Mouse (Mus musculus) midbrain, embryonic 10.5 days (tissue): ENCODE measurements at regions not wholly inside any gene's neighbourhood (a gene's known extent, or its start where the extent isn't known, plus 50 kb on each side); places are given as distances from the start of the nearest gene placed in this dataset.

ENCODE experiments used
- DNase-seq: peaks from one replicate; pipeline ENCODE4 v3.0.0-alpha.2; 2017; ENCODE audit warnings: low spot score
- H3K27ac ChIP-seq: fragments of 300-500 bp; sonication (generic); replicated peaks from 2 replicates; pipeline ENCODE4 v1.5.1; 2016; ENCODE audit warnings: mild to moderate bottlenecking
- H3K27me3 ChIP-seq: fragments of 300-500 bp; sonication (generic); 2 replicates; pipeline ENCODE4 v1.6.1; 2016; ENCODE audit warnings: low read depth, mild to moderate bottlenecking; ENCODE audit not compliant: poor library complexity, severe bottlenecking
- H3K36me3 ChIP-seq: fragments of 300-500 bp; sonication (generic); 2 replicates; pipeline ENCODE4 v1.6.1; 2016; ENCODE audit warnings: mild to moderate bottlenecking, moderate library complexity
- H3K4me1 ChIP-seq: fragments of 300-500 bp; sonication (generic); 2 replicates; pipeline ENCODE4 v1.6.1; 2016
- H3K4me3 ChIP-seq: fragments of 300-500 bp; sonication (generic); 2 replicates; pipeline ENCODE4 v1.5.1; 2016; ENCODE audit warnings: mild to moderate bottlenecking, moderate library complexity
- H3K9me3 ChIP-seq: fragments of 300-500 bp; sonication (generic); replicated peaks from 2 replicates; pipeline ENCODE4 v1.6.1; 2016; ENCODE audit warnings: mild to moderate bottlenecking
- WGBS: fragments of 180-500 bp; shearing (Covaris S2); methylation state at CpG from one replicate; pipeline ENCODE4 v1.1.7; 2016; 5-methylcytosine and 5-hydroxymethylcytosine counted together

- DNase-seq: no peak
- no peaks in the 10 kb centered on the region for H3K4me1 ChIP-seq
- H3K9me3 ChIP-seq: no peaks in the 10 kb centered on the region
- H3K27me3 ChIP-seq: no peaks in the 10 kb centered on the region
- H3K27ac ChIP-seq: no peak overlapping the region
- H3K36me3 ChIP-seq: no peaks in the 10 kb centered on the region
- H3K4me3 ChIP-seq: no peak overlapping the region
- WGBS: 89% methylated on average over 5 of the region's 5 CpGs
Measured at GRCm38 (mm10) chr15:56202552-56202951, 1274.9 kb downstream of the Slc22a22 start.

- Histone ChIP-seq H3K36me3 (no peaks in the 10 kb centered on the region), H3K27me3 (no peaks in the 10 kb centered on the region), H3K9me3 (no peaks in the 10 kb centered on the region), H3K4me1 (no peaks in the 10 kb centered on the region), H3K27ac (no peak overlapping the region), H3K4me3 (no peak overlapping the region)
- 68% methylated on average over 2 of the region's 2 CpGs for WGBS
- no peak for DNase-seq
Measured at GRCm38 (mm10) chr15:56199336-56199735, 1278.1 kb downstream of the Slc22a22 start.

GRCm38 (mm10) chr15:56197425-56198201, 1279.8 kb downstream of the Slc22a22 start:
- WGBS: 78% methylated on average over 1 of the region's 1 CpGs

GRCm38 (mm10) chr15:56166236-56166635, 1311.2 kb downstream of the Slc22a22 start:
- DNase-seq: no peak
- no peaks in the 10 kb centered on the region for H3K36me3 ChIP-seq
- no peak overlapping the region for H3K4me3 ChIP-seq
- 82% methylated on average over 6 of the region's 6 CpGs for WGBS
- H3K27me3 ChIP-seq: no peaks in the 10 kb centered on the region
- no peaks in the 10 kb centered on the region for H3K4me1 ChIP-seq
- no peaks in the 10 kb centered on the region for H3K9me3 ChIP-seq
- no peak overlapping the region for H3K27ac ChIP-seq

More at GRCm38 (mm10) chr15:56197425-56198201, 1279.8 kb downstream of the Slc22a22 start:
- Histone ChIP-seq H3K27me3 (no peaks in the 10 kb centered on the region), H3K9me3 (no peaks in the 10 kb centered on the region), H3K4me3 (no peak overlapping the region), H3K27ac (no peak overlapping the region), H3K4me1 (no peaks in the 10 kb centered on the region), H3K36me3 (no peaks in the 10 kb centered on the region)
- DNase-seq: no peak

GRCm38 (mm10) chr15:56158726-56159125, 1318.7 kb downstream of the Slc22a22 start:
- H3K27me3 ChIP-seq: no peaks in the 10 kb centered on the region
- H3K36me3 ChIP-seq: no peaks in the 10 kb centered on the region
- H3K4me1 ChIP-seq: no peaks in the 10 kb centered on the region
- no peaks in the 10 kb centered on the region for H3K9me3 ChIP-seq
- H3K27ac ChIP-seq: no peak overlapping the region
- DNase-seq: no peak
- WGBS: 80% methylated on average over 2 of the region's 2 CpGs
- H3K4me3 ChIP-seq: no peak overlapping the region

- Histone ChIP-seq H3K27ac (no peak overlapping the region), H3K36me3 (no peaks in the 10 kb centered on the region), H3K4me1 (no peaks in the 10 kb centered on the region), H3K27me3 (no peaks in the 10 kb centered on the region), H3K9me3 (no peaks in the 10 kb centered on the region), H3K4me3 (no peak overlapping the region)
- DNase-seq: no peak
- 92% methylated on average over 3 of the region's 3 CpGs for WGBS
Measured at GRCm38 (mm10) chr15:56139451-56139850, 1338.0 kb downstream of the Slc22a22 start.

GRCm38 (mm10) chr15:56136420-56136970, 1340.9 kb downstream of the Slc22a22 start:
- H3K36me3 ChIP-seq: no peaks in the 10 kb centered on the region
- 67% methylated on average over 7 of the region's 7 CpGs for WGBS
- no peak for DNase-seq

GRCm38 (mm10) chr15:56128029-56128428, 1349.4 kb downstream of the Slc22a22 start:
- Histone ChIP-seq H3K9me3 (no peaks in the 10 kb centered on the region), H3K4me1 (no peaks in the 10 kb centered on the region), H3K4me3 (no peak overlapping the region), H3K27ac (no peak overlapping the region), H3K27me3 (no peaks in the 10 kb centered on the region), H3K36me3 (no peaks in the 10 kb centered on the region)
- WGBS: 90% methylated on average over 1 of the region's 1 CpGs
- DNase-seq: no peak

More at GRCm38 (mm10) chr15:56136420-56136970, 1340.9 kb downstream of the Slc22a22 start:
- Histone ChIP-seq H3K27me3 (no peaks in the 10 kb centered on the region), H3K27ac (no peak overlapping the region), H3K4me1 (no peaks in the 10 kb centered on the region), H3K9me3 (no peaks in the 10 kb centered on the region), H3K4me3 (no peak overlapping the region)

GRCm38 (mm10) chr15:56119287-56120065, 1357.9 kb downstream of the Slc22a22 start:
- Histone ChIP-seq H3K4me3 (no peak overlapping the region), H3K36me3 (no peaks in the 10 kb centered on the region), H3K9me3 (no peaks in the 10 kb centered on the region), H3K27me3 (no peaks in the 10 kb centered on the region), H3K27ac (no peak overlapping the region), H3K4me1 (0 out of 2 replicates have a peak, but pooled peaks cover 3% of the 10 kb centered on the region)
- DNase-seq: no peak

GRCm38 (mm10) chr15:56108313-56108712, 1369.1 kb downstream of the Slc22a22 start:
- DNase-seq: no peak
- Histone ChIP-seq H3K27me3 (no peaks in the 10 kb centered on the region), H3K9me3 (no peaks in the 10 kb centered on the region), H3K27ac (no peak overlapping the region), H3K36me3 (no peaks in the 10 kb centered on the region), H3K4me1 (no peaks in the 10 kb centered on the region), H3K4me3 (no peak overlapping the region)
- 73% methylated on average over 2 of the region's 2 CpGs for WGBS

GRCm38 (mm10) chr15:56107719-56108118, 1369.7 kb downstream of the Slc22a22 start:
- Histone ChIP-seq H3K4me3 (no peak overlapping the region), H3K27ac (no peak overlapping the region), H3K27me3 (no peaks in the 10 kb centered on the region), H3K9me3 (no peaks in the 10 kb centered on the region), H3K36me3 (no peaks in the 10 kb centered on the region), H3K4me1 (no peaks in the 10 kb centered on the region)
- DNase-seq: no peak
- 83% methylated on average over 4 of the region's 4 CpGs for WGBS

- Histone ChIP-seq H3K27me3 (no peaks in the 10 kb centered on the region), H3K4me1 (no peaks in the 10 kb centered on the region), H3K36me3 (no peaks in the 10 kb centered on the region), H3K4me3 (no peak overlapping the region), H3K27ac (no peak overlapping the region), H3K9me3 (no peaks in the 10 kb centered on the region)
- DNase-seq: no peak
- 89% methylated on average over 3 of the region's 3 CpGs for WGBS
Measured at GRCm38 (mm10) chr15:56100133-56100735, 1377.2 kb downstream of the Slc22a22 start.
